Mouse (Mus musculus): ENCODE data around the gene Wnt6. TPM values are rescaled to one million over a fixed set of nuclear protein-coding genes. Genes with fewer than 3 reads are reported as not detected.

The Wnt6 gene
- polyA plus RNA-seq, 1 experiment from 2014 or later, result 5.6 TPM

DNA sequence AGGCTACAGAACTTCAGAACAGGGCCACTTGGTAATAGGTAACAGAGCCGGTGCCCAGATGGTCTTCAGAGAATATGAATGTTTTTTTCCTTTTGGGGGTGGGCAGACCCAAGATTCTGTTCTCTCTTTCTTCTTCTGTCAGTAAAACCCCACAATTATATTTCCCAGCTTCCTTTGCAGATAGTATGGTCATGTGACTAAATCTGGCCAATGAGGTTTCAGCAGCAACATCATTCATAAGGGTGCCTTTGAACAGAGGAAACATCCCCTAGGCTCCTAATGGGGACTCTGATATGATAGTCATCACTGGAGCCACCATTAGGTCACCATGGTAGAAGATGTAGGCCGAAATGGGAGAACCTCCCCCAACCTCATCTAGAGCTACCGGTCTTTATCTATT lies 18.9 kb upstream of the Wnt6 start:
- peaks cover 4% of the 10 kb centered on the region; the same call in 1 of the 2 replicates for H3K4me1 ChIP-seq
- no peaks in the 10 kb centered on the region for H3K9me3 ChIP-seq
- WGBS, result 98% methylated on average over 3 of the region's 3 CpGs
- H3K4me3 ChIP-seq, result no peak overlapping the region
- no peak overlapping the region for H3K27ac ChIP-seq
- no peak overlapping the region for H3K4me2 ChIP-seq
- no peak overlapping the region for H3K9ac ChIP-seq
- no peak for ATAC-seq (replicated peaks)
- peaks cover 4% of the 10 kb centered on the region; the same call in 1 of the 2 replicates for H3K27me3 ChIP-seq (replicated peaks)
- H3K36me3 ChIP-seq (replicated peaks), result no peaks in the 10 kb centered on the region

DNA sequence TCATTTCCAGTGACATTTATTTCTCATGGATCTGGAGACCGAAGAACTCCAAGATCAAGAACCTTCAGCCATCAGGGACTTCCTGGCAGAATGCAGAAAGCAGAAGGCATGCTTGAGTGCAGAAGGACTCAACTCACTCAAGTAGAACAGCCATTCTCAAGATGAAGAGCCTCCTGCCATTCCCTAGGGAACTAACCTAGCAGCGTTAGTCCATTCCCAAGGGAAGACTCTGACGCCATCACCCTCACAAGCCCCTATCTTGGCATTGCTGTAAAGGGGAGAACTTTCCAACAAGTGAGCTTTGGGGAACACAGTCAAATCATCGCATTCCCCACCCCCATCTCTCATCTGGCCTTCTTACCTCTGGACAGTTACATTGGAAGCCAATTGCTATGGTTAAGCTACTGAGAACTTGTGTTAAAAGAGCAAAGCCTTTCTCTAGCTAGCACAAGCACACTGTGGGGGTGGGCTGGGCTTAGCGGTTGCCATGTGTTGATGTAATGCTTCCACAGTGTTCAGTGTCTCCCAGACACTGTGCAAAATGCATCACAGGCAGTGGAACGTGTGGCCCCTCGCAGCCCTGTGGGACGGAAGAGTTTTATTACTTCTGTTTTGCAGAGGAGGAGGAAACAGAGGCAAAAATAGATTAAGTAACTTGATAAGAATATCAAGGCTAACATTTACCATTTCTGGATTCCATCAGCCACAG lies 18.3 kb upstream of the Wnt6 start:
- WGBS, result 89% methylated on average over 8 of the region's 8 CpGs
- ATAC-seq (replicated peaks), result no peak
- H3K4me2 ChIP-seq, result no peak overlapping the region

DNA sequence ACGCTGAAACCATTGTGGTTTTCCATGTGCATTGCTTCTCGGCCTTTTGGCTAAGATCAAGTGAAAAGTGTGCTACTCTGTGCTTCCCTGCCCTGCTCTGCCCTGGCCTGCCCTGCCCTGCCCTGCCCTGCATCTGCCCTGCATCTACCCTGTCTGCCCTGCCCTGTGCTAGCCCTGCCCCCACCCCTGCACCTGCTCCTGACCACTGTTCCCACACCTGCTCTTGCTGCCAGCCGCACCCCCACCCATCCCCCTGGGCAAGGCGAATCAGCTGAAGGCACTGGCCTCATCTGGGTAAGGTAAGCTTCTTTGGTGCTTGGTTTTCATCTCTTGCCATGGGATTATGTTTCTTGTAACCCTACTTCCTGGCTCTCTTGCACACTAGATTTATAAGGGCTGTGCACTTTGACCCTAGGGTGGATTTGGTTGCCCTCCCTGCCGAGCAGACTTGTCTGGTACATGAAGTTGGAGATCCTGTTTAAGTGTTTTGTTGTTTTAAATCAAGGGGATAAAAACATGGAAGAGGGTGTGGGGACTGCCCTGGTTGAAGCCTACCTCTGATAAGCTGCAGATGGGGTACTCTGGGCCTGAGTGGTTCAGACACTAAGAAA lies 17.4 kb upstream of the Wnt6 start:
- H3K36me3 ChIP-seq (replicated peaks), result no peaks in the 10 kb centered on the region
- WGBS, result 75% methylated on average over 5 of the region's 5 CpGs
- H3K4me2 ChIP-seq, result no peak overlapping the region
- ATAC-seq (replicated peaks), result no peak
- no peak overlapping the region for H3K27ac ChIP-seq
- no peaks in the 10 kb centered on the region for H3K9me3 ChIP-seq
- H3K9ac ChIP-seq, result no peak overlapping the region
- no peaks in the 10 kb centered on the region for H3K4me1 ChIP-seq
- no peaks in the 10 kb centered on the region; the same call in 1 of the 2 replicates for H3K27me3 ChIP-seq (replicated peaks)
- no peak overlapping the region for H3K4me3 ChIP-seq

More for the DNA sequence above, 18.3 kb upstream of the Wnt6 start:
- Histone ChIP-seq H3K4me3 (no peak overlapping the region), H3K9me3 (no peaks in the 10 kb centered on the region), H3K27me3 (replicated peaks) (no peaks in the 10 kb centered on the region; the same call in 1 of the 2 replicates), H3K36me3 (replicated peaks) (no peaks in the 10 kb centered on the region), H3K4me1 (peaks cover 4% of the 10 kb centered on the region; the same call in 1 of the 2 replicates), H3K27ac (no peak overlapping the region), H3K9ac (no peak overlapping the region)

DNA sequence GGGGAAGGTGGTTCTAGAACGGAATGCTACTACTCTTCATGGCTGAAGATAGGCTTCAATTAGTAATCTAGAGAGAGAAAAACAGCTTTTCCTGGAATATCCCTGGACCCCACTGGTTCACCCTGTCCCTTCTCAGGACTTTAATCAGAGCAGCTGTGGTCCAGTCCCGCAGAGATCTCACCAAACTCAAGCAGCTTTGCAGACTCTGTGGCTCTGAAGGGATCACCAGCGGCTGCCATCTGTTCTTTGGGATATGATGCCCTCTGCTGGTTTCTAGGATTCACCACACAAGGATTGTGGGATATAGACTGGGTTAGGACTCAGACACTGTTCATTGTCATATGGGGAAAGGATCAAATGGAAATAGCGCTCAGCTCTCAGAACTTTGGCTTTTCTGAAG lies 11.9 kb upstream of the Wnt6 start:
- ATAC-seq (replicated peaks), result no peak

DNA sequence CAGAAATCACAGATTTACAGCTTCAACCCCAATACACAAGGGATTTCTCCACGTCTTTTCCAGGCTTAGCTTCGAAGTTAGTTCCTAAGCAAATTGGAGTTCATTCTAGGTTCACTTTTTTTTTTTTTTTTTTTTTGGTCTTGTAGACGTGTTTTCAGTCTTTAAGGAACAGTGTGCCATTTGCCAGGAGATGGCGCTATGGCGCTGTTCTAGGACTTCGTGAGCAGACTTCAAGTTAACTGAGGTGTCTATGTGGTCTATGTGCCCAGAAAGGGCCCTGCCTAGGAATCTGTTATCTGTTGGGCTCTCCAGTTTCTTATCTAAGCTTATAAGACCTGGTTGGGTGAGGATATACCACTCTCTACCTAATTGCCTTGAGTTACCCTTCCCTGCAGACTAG lies 8.6 kb upstream of the Wnt6 start:
- Histone ChIP-seq H3K4me1 (no peaks in the 10 kb centered on the region), H3K27ac (no peak overlapping the region), H3K9ac (no peak overlapping the region), H3K4me3 (no peak overlapping the region), H3K27me3 (replicated peaks) (peaks cover 12% of the 10 kb centered on the region), H3K4me2 (no peak overlapping the region), H3K9me3 (no peaks in the 10 kb centered on the region), H3K36me3 (replicated peaks) (no peaks in the 10 kb centered on the region)
- WGBS, result 4% methylated on average over 6 of the region's 6 CpGs
- ATAC-seq (replicated peaks), result no peak

More for the DNA sequence above, 11.9 kb upstream of the Wnt6 start:
- Histone ChIP-seq H3K4me3 (no peak overlapping the region), H3K36me3 (replicated peaks) (no peaks in the 10 kb centered on the region), H3K4me1 (no peaks in the 10 kb centered on the region), H3K27me3 (replicated peaks) (peaks cover 3% of the 10 kb centered on the region; the same call in 1 of the 2 replicates), H3K4me2 (no peak overlapping the region), H3K9me3 (no peaks in the 10 kb centered on the region), H3K27ac (no peak overlapping the region), H3K9ac (no peak overlapping the region)
- WGBS, result 30% methylated on average over 4 of the region's 4 CpGs

DNA sequence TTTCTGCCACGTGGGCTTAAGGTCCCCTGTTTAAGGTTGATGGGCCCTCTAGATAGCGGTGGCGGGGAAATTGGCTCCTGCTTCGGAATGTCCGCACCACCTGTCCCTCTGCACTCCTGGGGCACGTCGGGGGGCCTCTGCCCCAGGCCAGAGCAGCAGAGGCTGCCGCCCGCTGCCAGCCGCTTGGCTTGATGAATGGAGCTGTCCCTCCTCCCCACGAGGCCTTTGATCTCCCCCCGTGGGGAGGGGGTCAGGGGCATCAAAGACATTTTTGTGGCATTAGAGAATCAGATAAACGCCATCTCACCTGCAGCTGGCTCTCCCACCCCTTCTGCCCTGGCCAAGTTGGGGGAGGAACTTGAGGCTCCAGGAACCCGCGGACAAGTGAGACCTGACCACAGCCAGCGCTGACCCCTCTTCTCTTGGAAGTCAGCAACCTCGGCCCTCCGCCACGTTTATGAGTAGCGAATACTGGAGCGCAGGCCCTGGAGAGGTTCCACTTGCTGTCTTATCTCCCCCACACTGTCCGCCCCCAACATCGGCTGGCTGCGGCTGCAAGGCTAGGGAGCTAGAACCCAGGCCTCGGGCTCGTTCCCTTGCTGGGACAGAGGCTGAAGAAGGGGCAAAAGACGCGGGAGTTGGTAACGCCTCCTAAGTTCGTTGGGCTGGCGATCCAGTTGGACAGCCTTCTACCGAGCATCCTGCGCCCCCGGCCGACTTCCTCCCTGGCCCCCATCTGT lies 795 bp upstream of the Wnt6 start:
- Histone ChIP-seq H3K9me3 (no peaks in the 10 kb centered on the region), H3K4me3 (peak overlapping the region; percentile 46), H3K9ac (peak overlapping the region; percentile 43; the same call in 1 of the 2 replicates), H3K4me2 (peak overlapping the region; percentile 94), H3K27me3 (replicated peaks) (peaks cover 81% of the 10 kb centered on the region), H3K4me1 (peaks cover 33% of the 10 kb centered on the region), H3K36me3 (replicated peaks) (no peaks in the 10 kb centered on the region), H3K27ac (no peak overlapping the region)
- ATAC-seq (replicated peaks), result no peak
- WGBS, result under 1% methylated on average over 35 of the region's 35 CpGs

DNA sequence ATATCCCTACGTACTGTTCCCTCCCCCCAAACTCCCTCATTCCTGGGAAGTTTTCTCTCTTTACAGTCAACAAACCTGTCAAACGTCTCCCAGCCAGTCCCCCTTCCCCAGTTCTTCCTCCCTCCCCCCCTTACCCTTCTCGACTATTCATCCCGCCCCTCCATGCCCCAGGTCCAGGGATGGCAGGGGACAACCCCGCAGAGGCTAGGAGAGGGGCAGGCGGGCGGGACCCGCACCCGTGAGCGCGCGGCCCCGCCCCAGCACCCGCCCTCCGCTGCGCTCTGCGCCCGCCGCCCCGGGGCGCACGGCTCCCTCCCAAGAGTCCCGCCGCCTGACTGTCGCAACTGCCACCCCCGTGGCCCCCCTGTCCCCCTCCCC lies 236 bp upstream of the Wnt6 start:
- peaks cover 86% of the 10 kb centered on the region for H3K27me3 ChIP-seq (replicated peaks)
- no peaks in the 10 kb centered on the region for H3K9me3 ChIP-seq
- ATAC-seq (replicated peaks), result no peak
- H3K27ac ChIP-seq, result no peak overlapping the region
- peak overlapping the region; percentile 43; the same call in 1 of the 2 replicates for H3K9ac ChIP-seq
- H3K36me3 ChIP-seq (replicated peaks), result no peaks in the 10 kb centered on the region
- peak overlapping the region; percentile 46 for H3K4me3 ChIP-seq
- WGBS, result 1% methylated on average over 18 of the region's 26 CpGs
- H3K4me2 ChIP-seq, result peak overlapping the region; percentile 94
- peaks cover 33% of the 10 kb centered on the region for H3K4me1 ChIP-seq

DNA sequence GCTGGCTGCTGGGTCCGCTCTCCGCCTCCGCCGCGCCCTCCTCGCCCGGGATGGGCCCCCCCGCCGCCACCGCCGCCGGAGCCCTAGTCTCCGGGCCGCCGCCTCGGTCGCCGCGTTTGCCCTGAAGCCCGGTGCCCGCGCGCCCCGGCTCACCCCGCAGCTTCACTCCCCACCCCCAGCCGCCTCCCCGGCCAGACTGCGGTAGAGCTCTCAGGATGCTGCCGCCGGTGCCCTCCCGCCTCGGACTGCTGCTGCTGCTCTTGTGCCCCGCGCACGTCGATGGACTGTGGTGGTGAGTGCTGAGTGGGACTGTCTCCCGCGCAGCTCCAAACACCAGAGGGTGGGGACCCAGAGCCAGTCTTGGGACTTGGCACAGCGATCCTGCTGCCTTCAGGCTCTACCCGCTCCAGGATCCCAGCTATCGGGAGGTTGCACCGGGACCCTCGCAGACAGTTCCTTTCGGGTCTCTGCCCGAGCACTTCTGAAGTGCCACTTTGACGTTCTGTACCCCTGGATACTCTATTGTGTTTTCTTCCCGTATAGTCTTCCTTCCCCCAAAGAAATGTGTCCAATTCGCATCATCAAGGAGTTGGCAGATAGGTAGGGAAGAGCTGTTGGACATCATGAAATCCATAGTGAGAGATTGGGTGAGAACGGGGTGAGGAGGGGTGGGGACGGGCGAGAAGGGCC lies 384 bp downstream of the Wnt6 start:
- H3K9me3 ChIP-seq, result no peaks in the 10 kb centered on the region
- peak overlapping the region; percentile 46 for H3K4me3 ChIP-seq
- no peak for ATAC-seq (replicated peaks)
- H3K9ac ChIP-seq, result peak overlapping the region; percentile 43
- H3K4me2 ChIP-seq, result peak overlapping the region; percentile 94
- WGBS, result 1% methylated on average over 48 of the region's 51 CpGs
- peaks cover 86% of the 10 kb centered on the region for H3K27me3 ChIP-seq (replicated peaks)
- H3K27ac ChIP-seq, result no peak overlapping the region
- peaks cover 33% of the 10 kb centered on the region for H3K4me1 ChIP-seq
- no peaks in the 10 kb centered on the region for H3K36me3 ChIP-seq (replicated peaks)

DNA sequence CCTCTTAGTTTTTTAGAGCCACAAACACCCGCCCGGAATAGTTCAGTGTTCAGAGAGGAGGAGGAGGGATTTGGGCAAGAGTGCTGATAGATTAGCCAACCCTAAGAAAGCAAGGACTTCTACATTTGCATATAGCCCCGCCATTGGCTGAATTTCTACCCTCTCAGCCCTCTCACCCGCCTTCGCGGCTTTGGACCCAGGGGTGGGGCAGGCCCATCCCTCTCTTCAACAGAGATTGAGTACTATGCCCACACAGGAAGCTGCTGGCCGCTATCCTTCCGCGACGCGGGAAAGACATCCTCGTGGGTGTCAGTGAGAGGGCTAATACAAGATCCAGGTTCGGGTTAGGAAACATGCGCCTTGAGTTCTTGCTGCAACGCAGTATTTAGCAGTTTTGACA lies 1.4 kb downstream of the Wnt6 start:
- H3K4me3 ChIP-seq, result 0 out of 2 replicates have a peak overlapping the region, but pooled peaks have one; percentile 12
- no peaks in the 10 kb centered on the region for H3K36me3 ChIP-seq (replicated peaks)
- peak; percentile 78 for ATAC-seq (replicated peaks)
- no peaks in the 10 kb centered on the region for H3K9me3 ChIP-seq
- WGBS, result under 1% methylated on average over 15 of the region's 15 CpGs
- H3K9ac ChIP-seq, result no peak overlapping the region
- H3K27ac ChIP-seq, result no peak overlapping the region
- H3K4me1 ChIP-seq, result peaks cover 33% of the 10 kb centered on the region
- peak overlapping the region; percentile 94 for H3K4me2 ChIP-seq
- peaks cover 82% of the 10 kb centered on the region for H3K27me3 ChIP-seq (replicated peaks)

DNA sequence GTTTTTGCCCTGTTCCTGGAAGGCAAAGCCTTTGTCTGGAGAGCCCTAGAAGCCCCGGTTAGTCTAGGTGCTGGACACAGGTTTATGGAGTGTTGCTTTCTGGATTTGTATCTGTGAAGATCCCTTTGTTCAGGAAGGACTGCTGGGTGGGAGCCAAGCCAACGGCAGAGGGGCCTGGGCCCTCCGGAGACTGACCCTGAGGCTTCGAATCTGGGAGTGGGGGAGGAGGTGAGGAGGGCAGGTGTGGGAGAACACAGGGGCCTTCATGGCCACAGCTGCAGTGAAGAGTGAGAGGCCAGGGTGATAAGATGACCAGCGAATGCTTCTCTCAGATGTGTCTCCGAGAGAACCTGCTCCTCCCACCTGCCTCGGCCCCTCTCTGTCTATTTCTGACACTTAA lies 2.4 kb downstream of the Wnt6 start:
- ATAC-seq (replicated peaks), result no peak
- Histone ChIP-seq H3K36me3 (replicated peaks) (no peaks in the 10 kb centered on the region), H3K27me3 (replicated peaks) (peaks cover 81% of the 10 kb centered on the region), H3K4me3 (no peak overlapping the region), H3K27ac (no peak overlapping the region), H3K9me3 (no peaks in the 10 kb centered on the region), H3K9ac (no peak overlapping the region), H3K4me1 (peaks cover 33% of the 10 kb centered on the region), H3K4me2 (no peak overlapping the region)
- WGBS, result 16% methylated on average over 7 of the region's 7 CpGs

DNA sequence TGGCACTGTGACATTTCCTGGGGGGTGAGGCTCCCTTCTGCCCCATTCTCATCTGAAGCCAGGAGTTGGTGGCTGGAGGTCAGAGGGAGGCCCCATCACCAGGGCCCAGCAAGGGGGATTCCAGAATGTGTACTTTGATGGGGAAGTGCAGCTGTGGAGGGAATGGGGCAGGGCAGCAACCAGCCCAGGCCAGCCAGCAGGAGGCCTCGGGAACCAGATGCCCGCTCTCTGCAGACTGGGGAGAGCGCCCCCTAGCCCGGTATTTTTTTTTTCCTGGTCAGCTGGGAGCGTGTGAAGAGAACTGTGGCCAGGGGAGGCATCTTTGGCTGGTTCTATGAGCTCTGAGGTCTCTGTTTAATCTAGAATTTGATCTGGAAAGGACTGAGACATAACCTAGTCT lies 4.1 kb downstream of the Wnt6 start:
- H3K4me1 ChIP-seq, result peaks cover 24% of the 10 kb centered on the region
- ATAC-seq (replicated peaks), result no peak
- no peaks in the 10 kb centered on the region for H3K9me3 ChIP-seq
- WGBS, result 4% methylated on average over 5 of the region's 5 CpGs
- no peak overlapping the region for H3K27ac ChIP-seq
- H3K9ac ChIP-seq, result no peak overlapping the region
- no peak overlapping the region for H3K4me3 ChIP-seq
- no peaks in the 10 kb centered on the region for H3K36me3 ChIP-seq (replicated peaks)
- H3K4me2 ChIP-seq, result no peak overlapping the region
- H3K27me3 ChIP-seq (replicated peaks), result peaks cover 75% of the 10 kb centered on the region

DNA sequence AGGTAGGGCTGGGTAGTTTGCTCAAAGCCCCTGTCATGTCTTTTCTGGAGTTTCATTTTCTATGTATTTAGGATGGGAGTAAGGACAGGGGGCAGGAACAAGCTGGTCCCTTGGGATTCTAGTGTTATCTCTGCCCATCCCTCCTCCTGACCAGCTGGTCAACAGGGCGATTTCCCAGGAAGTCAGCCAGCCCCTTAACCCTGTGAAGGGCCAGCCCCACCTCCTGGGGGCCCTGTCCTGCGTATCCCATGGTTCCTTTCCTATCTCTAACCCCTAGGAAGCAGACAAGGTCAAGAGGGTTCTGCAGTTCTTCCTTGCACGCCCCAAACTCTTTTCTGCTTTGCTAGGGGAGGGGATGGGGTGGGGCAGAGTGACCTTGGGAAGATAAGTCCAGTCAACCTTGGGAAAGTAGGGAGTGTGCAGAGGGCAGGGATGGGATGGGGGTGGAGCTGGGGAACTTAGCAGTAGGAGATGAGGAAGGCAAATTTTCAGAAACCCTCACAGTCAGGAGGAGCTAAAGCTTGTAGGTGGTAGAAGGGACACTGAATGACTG lies 7.3 kb downstream of the Wnt6 start:
- Histone ChIP-seq H3K4me3 (no peak overlapping the region), H3K9me3 (no peaks in the 10 kb centered on the region), H3K4me2 (no peak overlapping the region), H3K9ac (no peak overlapping the region), H3K27me3 (replicated peaks) (peaks cover 76% of the 10 kb centered on the region), H3K36me3 (replicated peaks) (no peaks in the 10 kb centered on the region), H3K27ac (no peak overlapping the region), H3K4me1 (peaks cover 12% of the 10 kb centered on the region)
- 32% methylated on average over 3 of the region's 3 CpGs for WGBS
- no peak for ATAC-seq (replicated peaks)

Data from midbrain, embryonic 15.5 days (tissue).